Mouse (Mus musculus): ENCODE measurements around the gene Mob3c.

Mob3c gene

GRCm38 (mm10) chr4:115827888-115828571 is at the start of gene Mob3c:
Gene Mob3c (plus strand): TSS chr4:115828092.
- peak; percentile 84 to 91 for DNase-seq

- peak in 1 of 2 experiments; percentile 13 for DNase-seq
Measured at GRCm38 (mm10) chr4:115780269-115780668, 47.6 kb upstream of the Mob3c start.

DNA sequence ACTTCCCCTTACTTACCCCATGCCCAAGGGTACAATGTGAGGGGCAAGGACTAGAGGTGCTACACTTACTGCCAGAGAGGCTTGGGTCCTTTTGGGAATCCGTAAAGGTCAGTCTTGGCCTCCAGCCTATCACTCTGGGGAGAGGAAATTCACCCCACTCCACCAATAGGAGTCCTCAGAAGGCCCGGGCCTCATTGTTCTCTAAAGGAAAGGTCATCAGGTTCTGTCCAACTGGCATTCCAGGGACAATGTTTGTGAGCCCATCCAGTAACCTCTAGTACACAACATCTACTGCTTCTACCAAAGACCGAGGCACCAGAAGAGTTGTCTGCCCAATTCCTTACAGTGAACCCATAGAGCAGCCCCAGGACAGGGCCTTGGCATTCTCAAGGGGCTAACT is 47.0 kb upstream of the Mob3c start, which contains the start of gene Tex38:
TSS of gene Tex38 (minus strand) at position 101 of the 400 bp plus-strand sequence.
- no peak for DNase-seq

GRCm38 (mm10) chr4:115782026-115782805 is 45.7 kb upstream of the Mob3c start:
- no peak for DNase-seq

GRCm38 (mm10) chr4:115784769-115785510 is 43.0 kb upstream of the Mob3c start, which contains the start of gene Atpaf1:
Gene Atpaf1 (plus strand): TSS chr4:115784812.
- DNase-seq: peak; percentile 82 to 89

GRCm38 (mm10) chr4:115785511-115786034 is 42.3 kb upstream of the Mob3c start:
- DNase-seq: no peak

DNA sequence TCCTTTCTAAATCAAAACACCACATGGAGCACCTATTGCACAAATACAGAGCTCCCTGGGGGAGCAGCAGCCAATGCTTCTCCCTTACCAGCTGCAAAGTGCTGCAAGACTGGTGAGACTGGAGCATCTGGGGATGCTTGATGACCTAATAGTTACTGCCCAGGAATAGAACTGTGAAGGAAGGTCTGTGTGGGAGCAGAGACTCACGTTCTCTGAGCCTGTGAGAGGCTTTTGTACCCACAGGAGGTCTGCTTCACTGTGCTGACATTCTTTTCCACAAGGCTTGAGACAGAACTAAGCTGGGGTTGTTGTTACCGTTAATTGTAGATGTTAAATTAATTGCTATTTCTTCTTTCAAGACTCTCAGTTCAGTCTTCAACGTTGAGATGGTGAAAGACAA is 37.0 kb upstream of the Mob3c start:
- DNase-seq: no peak

GRCm38 (mm10) chr4:115795360-115795759 is 32.5 kb upstream of the Mob3c start:
- no peak for DNase-seq

- DNase-seq: no peak
Measured at GRCm38 (mm10) chr4:115799981-115800380, 27.9 kb upstream of the Mob3c start.

- DNase-seq: no peak
Measured at GRCm38 (mm10) chr4:115812326-115812725, 15.6 kb upstream of the Mob3c start.

GRCm38 (mm10) chr4:115815606-115816005 is 12.3 kb upstream of the Mob3c start:
- no peak for DNase-seq

DNA sequence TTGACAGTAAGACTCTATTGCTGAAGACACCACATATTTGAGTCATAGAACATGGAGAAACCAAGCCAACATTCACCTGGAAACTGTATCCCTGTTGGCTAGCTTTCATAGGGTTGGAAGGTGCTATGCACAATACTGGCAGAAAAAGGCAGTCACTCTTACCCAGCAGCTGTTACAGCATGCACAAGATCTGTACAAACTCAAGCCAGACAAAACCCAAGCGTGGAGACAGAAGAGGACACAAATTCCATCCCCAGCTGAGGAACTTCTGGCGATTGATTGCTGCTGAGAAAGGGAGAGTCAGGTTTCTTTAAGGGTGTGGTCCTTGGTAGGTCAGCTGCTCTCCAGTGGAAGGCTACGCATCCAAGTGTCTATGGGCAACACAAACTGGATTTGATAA is 7.7 kb upstream of the Mob3c start:
- DNase-seq: no peak

GRCm38 (mm10) chr4:115820944-115821343 is 6.9 kb upstream of the Mob3c start:
- no peak for DNase-seq

DNA sequence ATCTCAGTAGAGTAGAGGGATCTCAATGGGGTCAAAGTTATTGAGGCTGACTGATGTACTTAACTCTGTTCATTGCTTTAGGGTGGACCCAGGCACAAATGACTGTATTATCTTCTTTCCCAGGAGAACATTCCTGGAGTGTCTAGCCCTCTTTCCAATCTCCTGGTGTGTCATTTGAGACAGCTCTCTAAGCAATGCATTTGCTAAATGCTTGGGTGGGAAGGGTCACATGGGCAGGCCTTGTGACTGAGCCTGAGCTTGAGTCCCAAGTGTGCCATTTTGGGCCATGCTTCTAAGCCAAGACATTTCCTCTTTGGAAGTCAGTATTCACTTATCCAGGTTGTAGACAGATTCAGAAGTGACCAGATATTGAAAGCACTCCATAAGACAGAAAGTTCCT is 6.5 kb upstream of the Mob3c start:
- no peak for DNase-seq

GRCm38 (mm10) chr4:115821928-115822327 is 6.0 kb upstream of the Mob3c start:
- DNase-seq: no peak

DNA sequence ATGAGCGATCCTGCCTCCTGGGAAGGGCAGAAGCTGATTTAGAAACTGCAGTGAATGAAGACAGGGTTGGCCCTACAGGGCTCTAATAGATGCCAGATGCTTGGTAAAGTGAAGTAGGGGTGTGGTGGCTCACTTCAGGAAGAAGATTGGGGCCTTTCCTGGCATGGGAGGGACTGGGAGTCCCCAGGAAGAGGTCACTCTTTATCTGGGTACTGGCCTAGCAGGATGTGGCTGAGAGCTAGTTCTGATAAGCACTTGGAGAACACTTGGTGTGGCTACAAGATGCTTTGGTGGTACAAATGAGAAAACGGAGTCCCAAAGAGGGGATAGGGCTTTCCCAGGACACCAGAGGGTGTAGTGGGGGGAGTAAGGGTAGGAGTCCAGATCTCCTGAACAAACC is 3.7 kb upstream of the Mob3c start:
- DNase-seq: no peak

GRCm38 (mm10) chr4:115825271-115825670 is 2.6 kb upstream of the Mob3c start:
- no peak for DNase-seq

DNA sequence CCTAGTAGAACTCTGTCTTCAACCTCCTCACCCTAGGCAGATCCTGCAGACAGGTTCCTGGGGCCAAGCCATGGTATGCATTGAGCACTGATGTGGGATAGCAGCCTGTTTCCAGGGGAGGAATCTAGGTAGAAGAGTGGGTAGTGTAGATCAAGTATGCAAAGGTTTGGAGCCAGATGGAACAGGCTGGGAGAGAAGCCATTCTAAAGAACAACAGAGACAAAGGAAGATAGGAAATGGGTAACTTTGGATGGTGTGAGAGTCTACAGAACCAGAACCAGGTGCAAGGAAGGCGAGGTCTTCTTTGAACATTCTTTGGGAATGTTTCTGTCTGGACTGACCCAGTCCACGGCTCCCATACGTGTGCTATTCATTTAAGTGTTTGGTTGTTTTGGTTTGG is 826 bp upstream of the Mob3c start:
- DNase-seq: no peak

DNA sequence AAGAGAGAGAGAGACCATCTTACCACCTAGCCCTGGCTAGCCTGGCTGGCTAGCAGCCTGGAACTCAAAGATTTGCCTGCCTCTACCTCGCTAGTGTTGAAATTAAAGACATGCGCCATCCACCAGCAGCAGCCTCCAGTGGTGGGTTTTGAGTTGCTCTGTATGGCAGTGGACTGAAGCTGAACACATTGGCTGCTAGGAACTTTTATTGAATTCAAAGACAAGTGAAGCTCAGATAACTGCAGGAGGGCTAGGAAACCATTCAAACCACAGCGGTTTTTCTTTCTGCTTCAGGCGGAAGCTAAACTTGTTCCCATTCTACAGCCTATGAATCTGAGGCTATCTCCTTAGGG is 381 bp upstream of the Mob3c start:
- no peak for DNase-seq

DNA sequence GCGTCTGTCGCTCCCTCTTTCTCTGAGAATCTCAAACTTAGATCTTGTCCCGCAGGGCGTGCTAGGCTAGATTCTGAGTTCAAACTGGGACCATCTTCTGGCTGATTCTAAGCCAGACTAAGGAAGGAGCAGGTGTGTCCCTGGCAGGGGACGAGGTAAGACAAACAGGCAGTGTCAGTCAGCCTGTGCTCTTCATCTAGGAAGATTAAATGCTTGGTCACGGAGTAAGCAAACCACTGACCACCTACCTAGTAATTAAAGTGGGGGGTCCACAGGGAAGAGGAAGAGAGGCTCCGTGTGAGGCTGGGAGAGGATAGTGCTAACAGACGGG is 645 bp downstream of the Mob3c start:
- DNase-seq: no peak

GRCm38 (mm10) chr4:115830491-115830890 is 2.6 kb downstream of the Mob3c start:
- DNase-seq: peak; percentile 12 to 21

- no peak for DNase-seq
Measured at GRCm38 (mm10) chr4:115831221-115831620, 3.3 kb downstream of the Mob3c start.

DNA sequence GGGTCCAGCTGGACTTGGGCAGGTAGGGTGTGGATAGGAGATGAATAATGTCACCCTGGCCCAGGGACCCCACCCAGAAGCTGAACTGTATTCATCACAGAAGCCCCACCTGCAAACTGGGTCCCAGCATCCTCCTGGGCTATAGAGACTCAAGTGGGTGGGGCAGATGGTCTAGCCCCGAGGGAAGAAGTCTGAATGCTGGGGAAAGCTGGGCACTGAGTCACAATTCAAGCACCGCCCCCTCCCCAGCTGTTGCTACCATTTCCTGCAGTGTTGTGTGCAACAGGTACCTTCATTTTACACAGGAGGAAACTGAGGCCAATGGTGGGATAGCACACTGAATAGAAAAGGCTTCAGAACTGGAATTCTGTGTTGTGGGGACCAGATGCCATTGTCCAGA is 4.1 kb downstream of the Mob3c start:
- no peak for DNase-seq

Measured in kidney, postnatal 4 days (tissue).